Mouse (Mus musculus): ENCODE results near the gene Gli2. TPM values are rescaled to one million over a fixed set of nuclear protein-coding genes. Genes with fewer than 3 reads are reported as not detected.

The Gli2 gene
- polyA plus RNA-seq, 1 experiment = 1.4 TPM

DNA sequence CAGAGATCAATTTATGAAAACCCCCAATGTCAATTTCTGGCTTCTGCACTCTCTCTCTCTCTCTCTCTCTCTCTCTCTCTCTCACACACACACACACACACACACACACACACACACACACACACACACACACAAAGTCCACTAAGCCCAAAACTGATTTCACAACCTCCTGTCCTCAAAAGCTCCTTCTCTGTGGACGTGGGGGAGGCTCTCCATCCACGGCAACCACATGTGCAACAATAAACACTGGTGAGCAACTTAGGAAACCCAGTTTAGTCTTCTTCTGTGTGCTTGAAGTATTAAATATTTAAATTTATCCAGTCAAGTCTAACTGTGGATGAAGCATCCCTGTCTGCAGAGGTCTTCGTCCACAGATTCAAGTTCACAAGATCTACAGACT is 86.1 kb downstream of the Gli2 start:
- H3K27me3 ChIP-seq (ENCODE audit: control insufficient read depth, insufficient read depth, low read length) = no peaks in the 10 kb centered on the region
- H3K4me1 ChIP-seq (ENCODE audit: control insufficient read depth, insufficient read depth, low read length) = no peaks in the 10 kb centered on the region
- TF ChIP-seq CTCF (IDR thresholded peaks at IDR 0.05; ENCODE audit: control insufficient read depth, insufficient read depth, insufficient replicate concordance, low read depth, low read length) (no peak), POLR2A (IDR thresholded peaks at IDR 0.05; ENCODE audit: control insufficient read depth, low read depth, low read length) (no peak)
- H3K4me3 ChIP-seq (ENCODE audit: control insufficient read depth, low read depth, low read length) = no peak overlapping the region
- H3K27ac ChIP-seq (ENCODE audit: control insufficient read depth, insufficient read depth, low read depth, low read length) = no peak overlapping the region
- no peaks in the 10 kb centered on the region for H3K36me3 ChIP-seq (ENCODE audit: control insufficient read depth, insufficient read depth, low read length)

DNA sequence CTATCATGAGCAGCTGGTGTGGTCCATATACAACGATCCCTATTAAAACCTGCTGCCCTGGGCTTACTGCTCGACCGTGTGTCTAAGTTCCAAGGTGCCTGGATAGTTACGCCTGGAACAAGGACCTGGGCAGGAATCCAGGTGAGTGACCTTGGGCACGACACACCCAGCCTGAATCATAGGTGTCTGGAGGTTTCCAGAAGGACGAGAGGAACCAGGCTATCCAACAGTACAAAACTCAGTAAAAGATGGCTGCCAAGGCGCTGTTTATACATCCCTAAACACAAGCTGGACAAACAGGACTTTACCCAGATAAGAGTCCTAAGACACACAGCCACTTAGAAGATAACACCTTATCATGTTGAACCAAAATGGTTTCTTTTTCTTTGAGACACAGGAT is 94.8 kb downstream of the Gli2 start:
- TF ChIP-seq POLR2A (IDR thresholded peaks at IDR 0.05; ENCODE audit: control insufficient read depth, low read depth, low read length) = no peak
- no peak for TF ChIP-seq CTCF (IDR thresholded peaks at IDR 0.05; ENCODE audit: control insufficient read depth, insufficient read depth, insufficient replicate concordance, low read depth, low read length)
- H3K4me1 ChIP-seq (ENCODE audit: control insufficient read depth, insufficient read depth, low read length) = no peaks in the 10 kb centered on the region
- no peaks in the 10 kb centered on the region for H3K36me3 ChIP-seq (ENCODE audit: control insufficient read depth, insufficient read depth, low read length)
- no peaks in the 10 kb centered on the region for H3K27me3 ChIP-seq (ENCODE audit: control insufficient read depth, insufficient read depth, low read length)
- no peak overlapping the region for H3K4me3 ChIP-seq (ENCODE audit: control insufficient read depth, low read depth, low read length)
- no peak overlapping the region for H3K27ac ChIP-seq (ENCODE audit: control insufficient read depth, insufficient read depth, low read depth, low read length)

DNA sequence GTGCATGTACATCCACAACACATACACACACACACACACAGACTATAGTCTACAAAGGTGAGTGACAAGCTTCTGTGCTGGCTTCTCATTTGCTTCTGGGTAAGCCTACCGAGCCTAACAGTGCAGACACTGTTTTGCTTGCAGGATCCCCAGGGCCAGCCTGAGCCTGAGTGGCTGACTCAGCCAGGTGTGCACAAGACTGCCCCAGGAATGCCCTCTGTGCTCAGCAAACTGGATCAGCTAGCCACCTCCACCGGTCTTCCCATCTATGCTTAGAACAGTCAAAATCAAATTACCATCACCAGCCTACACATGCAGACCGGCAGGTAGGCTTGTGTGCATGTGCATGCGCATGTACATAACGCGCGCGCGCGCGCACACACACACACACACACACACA is 97.6 kb downstream of the Gli2 start:
- no peak overlapping the region for H3K27ac ChIP-seq (ENCODE audit: control insufficient read depth, insufficient read depth, low read depth, low read length)
- no peaks in the 10 kb centered on the region for H3K36me3 ChIP-seq (ENCODE audit: control insufficient read depth, insufficient read depth, low read length)
- no peak overlapping the region for H3K4me3 ChIP-seq (ENCODE audit: control insufficient read depth, low read depth, low read length)
- TF ChIP-seq CTCF (IDR thresholded peaks at IDR 0.05; ENCODE audit: control insufficient read depth, insufficient read depth, insufficient replicate concordance, low read depth, low read length) (no peak), POLR2A (IDR thresholded peaks at IDR 0.05; ENCODE audit: control insufficient read depth, low read depth, low read length) (no peak)
- no peaks in the 10 kb centered on the region for H3K4me1 ChIP-seq (ENCODE audit: control insufficient read depth, insufficient read depth, low read length)
- no peaks in the 10 kb centered on the region for H3K27me3 ChIP-seq (ENCODE audit: control insufficient read depth, insufficient read depth, low read length)

DNA sequence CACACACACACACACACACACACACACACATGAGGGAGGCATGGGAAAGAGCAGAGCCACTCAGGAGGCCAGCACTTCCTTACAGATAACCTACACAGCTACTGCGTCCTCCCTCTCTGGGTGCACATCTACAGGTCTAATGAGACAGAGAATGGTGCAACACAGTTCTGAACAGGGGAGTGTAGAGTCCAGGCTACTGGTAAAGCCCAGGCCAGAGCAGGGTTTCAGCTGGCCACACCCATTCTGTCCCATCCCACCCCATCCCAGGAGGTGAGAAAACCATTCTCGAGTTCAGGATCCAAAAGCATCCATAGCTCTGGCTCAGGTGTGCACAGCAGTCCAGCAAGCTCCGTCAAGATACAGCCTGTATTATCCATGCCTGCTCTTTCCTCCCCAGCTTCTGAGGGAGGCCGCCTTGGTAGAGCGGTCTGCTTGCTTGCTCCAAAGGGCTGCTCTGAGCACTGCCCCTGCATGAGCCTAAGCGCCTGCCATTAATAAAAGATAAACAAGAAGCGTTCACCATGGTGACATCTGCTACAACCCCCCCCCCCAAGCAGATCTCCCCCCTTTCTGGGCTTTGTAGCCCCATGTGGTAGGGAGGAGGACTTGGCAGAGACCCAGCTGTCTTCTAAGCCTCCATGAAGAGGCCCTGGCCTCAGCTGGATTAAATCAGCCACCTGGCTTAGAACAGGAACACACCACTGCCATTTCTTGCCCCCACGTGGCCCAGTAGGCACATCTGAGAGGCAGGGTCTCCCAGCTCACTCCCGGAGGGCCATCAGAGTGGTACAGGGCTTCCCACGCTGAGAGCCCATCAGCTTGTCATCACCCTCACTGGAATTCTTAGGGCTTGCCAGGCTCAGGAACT is 98.8 kb downstream of the Gli2 start:
- no peaks in the 10 kb centered on the region for H3K4me1 ChIP-seq (ENCODE audit: control insufficient read depth, insufficient read depth, low read length)
- H3K36me3 ChIP-seq (ENCODE audit: control insufficient read depth, insufficient read depth, low read length) = no peaks in the 10 kb centered on the region
- no peak for TF ChIP-seq POLR2A (IDR thresholded peaks at IDR 0.05; ENCODE audit: control insufficient read depth, low read depth, low read length)
- TF ChIP-seq CTCF (IDR thresholded peaks at IDR 0.05; ENCODE audit: control insufficient read depth, insufficient read depth, insufficient replicate concordance, low read depth, low read length) = no peak
- H3K27me3 ChIP-seq (ENCODE audit: control insufficient read depth, insufficient read depth, low read length) = no peaks in the 10 kb centered on the region
- no peak overlapping the region for H3K4me3 ChIP-seq (ENCODE audit: control insufficient read depth, low read depth, low read length)
- no peak overlapping the region for H3K27ac ChIP-seq (ENCODE audit: control insufficient read depth, insufficient read depth, low read depth, low read length)

- TF ChIP-seq POLR2A (IDR thresholded peaks at IDR 0.05; ENCODE audit: control insufficient read depth, low read depth, low read length) (no peak), CTCF (IDR thresholded peaks at IDR 0.05; ENCODE audit: control insufficient read depth, insufficient read depth, insufficient replicate concordance, low read depth, low read length) (no peak)
- H3K27ac ChIP-seq (ENCODE audit: control insufficient read depth, insufficient read depth, low read depth, low read length) = no peak overlapping the region
- no peak overlapping the region for H3K4me3 ChIP-seq (ENCODE audit: control insufficient read depth, low read depth, low read length)
- H3K4me1 ChIP-seq (ENCODE audit: control insufficient read depth, insufficient read depth, low read length) = no peaks in the 10 kb centered on the region
- no peaks in the 10 kb centered on the region for H3K27me3 ChIP-seq (ENCODE audit: control insufficient read depth, insufficient read depth, low read length)
- no peaks in the 10 kb centered on the region for H3K36me3 ChIP-seq (ENCODE audit: control insufficient read depth, insufficient read depth, low read length)
Measured at GRCm38 (mm10) chr1:118953031-118953430, 100.4 kb downstream of the Gli2 start.

DNA sequence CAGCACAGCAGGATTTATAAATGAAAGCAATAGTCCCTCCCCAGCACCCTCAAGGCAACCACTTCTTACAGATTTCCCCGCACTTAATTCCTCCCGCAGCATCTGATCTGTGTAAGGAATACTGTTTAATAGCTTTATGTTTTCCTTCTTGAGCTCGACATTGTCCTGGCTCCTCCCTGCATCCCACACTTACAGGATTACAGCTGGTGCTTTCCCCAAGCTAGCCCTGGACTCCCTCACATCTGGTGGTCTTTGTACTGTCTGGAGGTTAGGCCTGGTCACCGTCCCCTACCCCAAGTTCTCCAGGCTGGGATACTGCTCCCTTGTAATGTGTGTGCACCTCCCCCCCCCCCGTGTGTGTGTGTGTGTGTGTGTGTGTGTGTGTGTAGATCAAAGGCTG is 101.1 kb downstream of the Gli2 start:
- H3K27ac ChIP-seq (ENCODE audit: control insufficient read depth, insufficient read depth, low read depth, low read length) = no peak overlapping the region
- H3K4me1 ChIP-seq (ENCODE audit: control insufficient read depth, insufficient read depth, low read length) = no peaks in the 10 kb centered on the region
- no peak overlapping the region for H3K4me3 ChIP-seq (ENCODE audit: control insufficient read depth, low read depth, low read length)
- no peaks in the 10 kb centered on the region for H3K36me3 ChIP-seq (ENCODE audit: control insufficient read depth, insufficient read depth, low read length)
- no peaks in the 10 kb centered on the region for H3K27me3 ChIP-seq (ENCODE audit: control insufficient read depth, insufficient read depth, low read length)
- TF ChIP-seq CTCF (IDR thresholded peaks at IDR 0.05; ENCODE audit: control insufficient read depth, insufficient read depth, insufficient replicate concordance, low read depth, low read length) = no peak
- TF ChIP-seq POLR2A (IDR thresholded peaks at IDR 0.05; ENCODE audit: control insufficient read depth, low read depth, low read length) = no peak

DNA sequence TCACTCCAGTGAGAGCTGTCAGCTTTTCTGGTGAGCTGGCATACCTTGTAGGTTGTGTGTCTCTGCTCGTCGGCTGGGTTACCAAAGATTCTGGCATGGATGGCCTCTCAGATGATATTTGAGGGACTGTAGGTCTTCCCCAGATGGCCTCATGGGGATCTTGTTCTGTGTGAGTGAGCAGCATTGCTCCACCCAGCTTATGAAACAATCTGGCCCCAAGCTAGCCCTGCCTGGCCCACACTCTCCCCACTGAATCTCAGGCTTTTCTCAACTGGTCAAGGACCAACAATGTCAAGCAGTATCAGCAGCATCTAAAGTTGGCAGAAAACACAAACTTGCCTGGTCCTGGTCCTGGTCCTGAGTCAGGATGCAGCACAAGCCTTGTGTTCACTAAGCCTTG is 105.0 kb downstream of the Gli2 start:
- Histone ChIP-seq H3K27ac (ENCODE audit: control insufficient read depth, insufficient read depth, low read depth, low read length) (no peak overlapping the region), H3K36me3 (ENCODE audit: control insufficient read depth, insufficient read depth, low read length) (no peaks in the 10 kb centered on the region), H3K4me3 (ENCODE audit: control insufficient read depth, low read depth, low read length) (no peak overlapping the region), H3K4me1 (ENCODE audit: control insufficient read depth, insufficient read depth, low read length) (no peaks in the 10 kb centered on the region), H3K27me3 (ENCODE audit: control insufficient read depth, insufficient read depth, low read length) (no peaks in the 10 kb centered on the region)
- TF ChIP-seq CTCF (IDR thresholded peaks at IDR 0.05; ENCODE audit: control insufficient read depth, insufficient read depth, insufficient replicate concordance, low read depth, low read length) (no peak), POLR2A (IDR thresholded peaks at IDR 0.05; ENCODE audit: control insufficient read depth, low read depth, low read length) (no peak)

All from testis, adult 2 months (tissue).